Mouse (Mus musculus) embryonic fibroblast, embryonic 13.5 days (primary cell): ENCODE measurements around the gene Frmd4b.

Experiments
- CTCF ChIP-seq: IDR thresholded peaks from 2 replicates; pipeline ENCODE4 v1.5.1; 2011; ENCODE audit warnings: mild to moderate bottlenecking, control low read depth, low read length, moderate library complexity, borderline replicate concordance; ENCODE audit not compliant: insufficient read depth
- POLR2A ChIP-seq: IDR thresholded peaks from 2 replicates; pipeline ENCODE4 v1.6.1; 2011; ENCODE audit warnings: low read depth, mild to moderate bottlenecking, control low read depth, low read length, moderate library complexity

- no peak for TF ChIP-seq POLR2A
- no peak for TF ChIP-seq CTCF
These were observed 112.7 kb downstream of the Frmd4b start for GRCm38 (mm10) chr6:97504673-97505072.
